Mouse (Mus musculus) lung, postnatal 0 days (tissue): ENCODE measurements at regions not wholly inside any gene's neighbourhood (a gene's known extent, or its start where the extent isn't known, plus 50 kb on each side); places are given as distances from the start of the nearest gene placed in this dataset.

Experiments used
- CTCF ChIP-seq: IDR thresholded peaks from 2 replicates; pipeline ENCODE4 v1.5.1; 2016; ENCODE audit warnings: antibody characterized with exemption, mild to moderate bottlenecking
- EP300 ChIP-seq: IDR thresholded peaks from 2 replicates; pipeline ENCODE4 v1.6.1; 2016; ENCODE audit warnings: antibody characterized with exemption, mild to moderate bottlenecking, control low read depth

- TF ChIP-seq CTCF (no peak), EP300 (no peak)
Measured at GRCm38 (mm10) chr13:111996910-111997309, 188.1 kb upstream of the Map3k1 start.
